Mouse (Mus musculus) bone marrow macrophage, adult 2 months (primary cell): ENCODE data around the gene Gm9970.

ENCODE experiments used
- CTCF ChIP-seq: IDR thresholded peaks from 2 replicates; pipeline ENCODE4 v1.5.1; 2012; ENCODE audit warnings: low read depth, mild to moderate bottlenecking, low read length, moderate library complexity
- POLR2A ChIP-seq: IDR thresholded peaks from 2 replicates; pipeline ENCODE4 v1.6.1; 2012; ENCODE audit warnings: mild to moderate bottlenecking, low read depth, low read length, borderline replicate concordance

GRCm38 (mm10) chr5:31193631-31194281, 47.3 kb downstream of the Gm9970 start:
- TF ChIP-seq CTCF, result no peak
- TF ChIP-seq POLR2A, result no peak
